In genomic region chr8:126516620-126517577, GRCm38 (mm10) we compare ENCODE assay signal across 8 mouse cellular contexts. TPM values are rescaled to one million over a fixed set of nuclear protein-coding genes. Genes with fewer than 3 reads are reported as not detected.
DNase-seq lines count a peak whose midpoint lies in the region; ATAC-seq and TF ChIP-seq lines count a peak whose summit lies in the region.

No protein-coding gene starts in this region.

- H3K27me3 ChIP-seq in thymus, adult 2 months (ENCODE audit: control insufficient read depth, insufficient read depth, low read length): no peaks in the 10 kb centered on the region
- no peaks in the 10 kb centered on the region for H3K27me3 ChIP-seq in kidney, embryonic 15.5 days
- H3K27me3 ChIP-seq in limb, embryonic 15.5 days: no peaks in the 10 kb centered on the region
- H3K27me3 ChIP-seq in midbrain, postnatal 0 days (ENCODE audit: insufficient read depth, low read length): no peaks in the 10 kb centered on the region

- H3K4me3 ChIP-seq in thymus, adult 2 months (ENCODE audit: control insufficient read depth, insufficient read depth, low read length): no peak overlapping the region
- H3K4me3 ChIP-seq in kidney, embryonic 15.5 days (replicated peaks): peak overlapping the region; percentile 32
- peak overlapping the region; percentile 25 for H3K4me3 ChIP-seq in limb, embryonic 15.5 days
- H3K4me3 ChIP-seq in midbrain, postnatal 0 days (ENCODE audit: low read depth, low read length): peak overlapping the region; percentile 23

- H3K9me3 ChIP-seq in kidney, embryonic 15.5 days (replicated peaks): no peaks in the 10 kb centered on the region
- no peaks in the 10 kb centered on the region for H3K9me3 ChIP-seq in limb, embryonic 15.5 days
- H3K9me3 ChIP-seq in midbrain, postnatal 0 days (ENCODE audit: low read length): no peaks in the 10 kb centered on the region

- TF ChIP-seq POLR2A in thymus, adult 2 months (IDR thresholded peaks at IDR 0.05; ENCODE audit: control insufficient read depth, extremely low read depth, insufficient read depth, low read length, poor library complexity): no peak

- peak overlapping the region; percentile 31; the same call in 1 of the 2 replicates for H3K9ac ChIP-seq in kidney, embryonic 15.5 days
- no peak overlapping the region for H3K9ac ChIP-seq in limb, embryonic 15.5 days
- H3K9ac ChIP-seq in midbrain, postnatal 0 days (replicated peaks; ENCODE audit: low read length, poor library complexity, severe bottlenecking): peak overlapping the region; percentile 51

- no peak for TF ChIP-seq CTCF in thymus, adult 2 months (IDR thresholded peaks at IDR 0.05; ENCODE audit: borderline replicate concordance, control insufficient read depth, extremely low read depth, insufficient read depth, low read length, poor library complexity)
- no peak for TF ChIP-seq CTCF in midbrain, postnatal 0 days (IDR thresholded peaks at IDR 0.05)

- no peaks in the 10 kb centered on the region for H3K4me1 ChIP-seq in thymus, adult 2 months (replicated peaks; ENCODE audit: control insufficient read depth, insufficient read depth, low read length)
- H3K4me1 ChIP-seq in kidney, embryonic 15.5 days: peaks cover 17% of the 10 kb centered on the region
- H3K4me1 ChIP-seq in limb, embryonic 15.5 days: peaks cover 14% of the 10 kb centered on the region
- peaks cover 7% of the 10 kb centered on the region; the same call in 1 of the 2 replicates for H3K4me1 ChIP-seq in midbrain, postnatal 0 days (ENCODE audit: insufficient read depth, low read length)

- no peaks in the 10 kb centered on the region for H3K36me3 ChIP-seq in thymus, adult 2 months (ENCODE audit: control insufficient read depth, insufficient read depth, low read length)
- H3K36me3 ChIP-seq in kidney, embryonic 15.5 days: no peaks in the 10 kb centered on the region
- no peaks in the 10 kb centered on the region for H3K36me3 ChIP-seq in limb, embryonic 15.5 days
- H3K36me3 ChIP-seq in midbrain, postnatal 0 days (ENCODE audit: insufficient read depth, low read length): no peaks in the 10 kb centered on the region

- DNase-seq in thymus, adult 18-20 months: peak; percentile 33 to 37
- DNase-seq in thymus, adult 2 months: no peak
- DNase-seq in heart, adult 9 months (ENCODE audit: low spot score in 2 of 2): peak; percentile 97 to 98
- DNase-seq in midbrain, postnatal 0 days (ENCODE audit: low spot score): peak; percentile 98
- peak; percentile 24 to 73 for DNase-seq in spleen, postnatal 10 days (ENCODE audit: low spot score in 2 of 2)

- peak overlapping the region; percentile 62 for H3K4me2 ChIP-seq in kidney, embryonic 15.5 days
- H3K4me2 ChIP-seq in limb, embryonic 15.5 days: peak overlapping the region; percentile 44
- H3K4me2 ChIP-seq in midbrain, postnatal 0 days (ENCODE audit: low read depth, low read length, poor library complexity, severe bottlenecking): peak overlapping the region; percentile 57

- H3K27ac ChIP-seq in thymus, adult 2 months (ENCODE audit: control insufficient read depth, insufficient read depth, low read length): no peak overlapping the region
- peak overlapping the region; percentile 73 for H3K27ac ChIP-seq in kidney, embryonic 15.5 days
- H3K27ac ChIP-seq in limb, embryonic 15.5 days: peak overlapping the region; percentile 70
- peak overlapping the region; percentile 85 for H3K27ac ChIP-seq in midbrain, postnatal 0 days (ENCODE audit: low read depth, low read length)

- ATAC-seq in erythroblast, adult 5-6 weeks (replicated peaks; ENCODE audit: low FRiP score, poor library complexity, severe bottlenecking): peak; percentile 62
- ATAC-seq in kidney, embryonic 15.5 days (replicated peaks; ENCODE audit: low FRiP score): peak; percentile 53
- ATAC-seq in limb, embryonic 15.5 days (ENCODE audit: insufficient number of reproducible peaks, low FRiP score, low TSS enrichment, low read depth): no peak
- ATAC-seq in midbrain, postnatal 0 days (ENCODE audit: low FRiP score): peak; percentile 85

- 37% methylated on average over 27 of the region's 27 CpGs for WGBS in thymus, adult 2 months
- WGBS in kidney, embryonic 15.5 days: 8% methylated on average over 27 of the region's 27 CpGs
- 10% methylated on average over 27 of the region's 27 CpGs for WGBS in limb, embryonic 15.5 days
- WGBS in midbrain, postnatal 0 days: 3% methylated on average over 27 of the region's 27 CpGs

RNA-seq across cellular contexts. Expression of gene Tarbp1, which starts 42.0 kb away (rescaled TPM):
- 10.4 and 12.9 TPM in 2 replicates for polyA plus RNA-seq in thymus, adult 2 months (2012; rRNA removed)
- total RNA-seq in erythroblast, adult 5-6 weeks (2015; ENCODE audit: low replicate concordance): 0.84 and 3.1 TPM in 2 replicates
- 0.98 and 1.4 TPM in 2 replicates for total RNA-seq in erythroblast, adult 5-6 weeks (2017; ENCODE audit: low replicate concordance)
- polyA plus RNA-seq in kidney, embryonic 15.5 days (2015; fragmentation: Nextera tagmentation; extraction: Ambion mirVana): 3.6 and 3.7 TPM in 2 replicates
- 2.2 and 2.5 TPM in 2 replicates for polyA plus RNA-seq in limb, embryonic 15.5 days (2015; fragmentation: Nextera tagmentation; extraction: Ambion mirVana)
- total RNA-seq in midbrain, postnatal 0 days (2014; rRNA removed): 4.4 and 4.8 TPM in 2 replicates
- 1.2 and 1.3 TPM in 2 replicates for polyA plus RNA-seq in midbrain, postnatal 0 days (2015; fragmentation: Nextera tagmentation; extraction: Ambion mirVana)
